Mouse (Mus musculus): ENCODE measurements around the gene Zfp207.

DNA sequence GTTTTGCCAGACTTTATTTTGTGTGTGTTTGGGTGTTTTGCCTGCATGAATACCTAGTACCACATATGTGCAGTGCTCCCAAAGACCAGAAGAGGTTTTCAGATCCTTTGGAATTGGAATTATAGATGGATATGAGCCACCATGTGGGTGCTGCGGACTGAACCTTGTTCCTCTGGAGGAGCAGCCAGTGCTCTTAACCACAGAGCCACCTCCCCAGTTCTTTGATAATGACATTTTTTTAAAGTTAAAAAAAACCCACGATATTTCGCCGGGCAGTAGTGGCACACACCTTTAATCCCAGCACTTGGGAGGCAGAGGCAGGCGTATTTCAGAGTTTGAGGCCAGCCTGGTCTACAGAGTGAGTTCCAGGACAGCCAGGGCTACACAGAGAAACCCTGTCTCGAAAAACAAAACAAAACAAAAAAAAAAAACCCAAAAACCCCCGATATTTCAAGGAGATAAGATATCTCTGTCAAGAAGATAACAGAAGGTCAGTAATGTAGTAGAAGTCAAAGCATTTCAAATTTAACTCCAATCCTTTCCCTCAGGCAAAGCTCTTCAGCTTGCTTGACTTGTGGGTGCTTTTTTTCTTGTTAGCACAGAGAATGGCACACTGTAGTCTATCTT lies 38.5 kb downstream of the Zfp207 start:
- TF ChIP-seq POLR2A (IDR thresholded peaks at IDR 0.05; ENCODE audit: low read depth, low read length) (no peak), CTCF (conservative IDR thresholded peaks at IDR 0.05; ENCODE audit: insufficient read depth, insufficient read length, low read depth, low read length) (no peak)
